Mouse (Mus musculus) megakaryocyte-erythroid progenitor cell, adult 5-6 weeks (primary cell): ENCODE results near the gene Jarid2. TPM values are rescaled to one million over a fixed set of nuclear protein-coding genes. Genes with fewer than 3 reads are reported as not detected.

Source experiments
- ATAC-seq: replicated peaks from 2 replicates; pipeline ENCODE4 v1.8.0; 2016; ENCODE audit warnings: mild to moderate bottlenecking, inconsistent platforms; ENCODE audit not compliant: severe bottlenecking, poor library complexity, low FRiP score, low TSS enrichment
- total RNA-seq, 2 experiments: library from RNA; stranded (forward) in 1 of 2; stranded (reverse) in 1 of 2; fragments of 200-1000, 215-1000 nt in 1 of 2; fragments of >200 nt in 1 of 2; fragmentation: Nextera tagmentation in 1 of 2; gene quantifications; 2 replicates each; pipeline ENCODE4 v1.2.3; 2014 to 2017

Jarid2 gene
- total RNA-seq, 2 experiments from 2014 or later: 28.1 to 37.0 TPM

DNA sequence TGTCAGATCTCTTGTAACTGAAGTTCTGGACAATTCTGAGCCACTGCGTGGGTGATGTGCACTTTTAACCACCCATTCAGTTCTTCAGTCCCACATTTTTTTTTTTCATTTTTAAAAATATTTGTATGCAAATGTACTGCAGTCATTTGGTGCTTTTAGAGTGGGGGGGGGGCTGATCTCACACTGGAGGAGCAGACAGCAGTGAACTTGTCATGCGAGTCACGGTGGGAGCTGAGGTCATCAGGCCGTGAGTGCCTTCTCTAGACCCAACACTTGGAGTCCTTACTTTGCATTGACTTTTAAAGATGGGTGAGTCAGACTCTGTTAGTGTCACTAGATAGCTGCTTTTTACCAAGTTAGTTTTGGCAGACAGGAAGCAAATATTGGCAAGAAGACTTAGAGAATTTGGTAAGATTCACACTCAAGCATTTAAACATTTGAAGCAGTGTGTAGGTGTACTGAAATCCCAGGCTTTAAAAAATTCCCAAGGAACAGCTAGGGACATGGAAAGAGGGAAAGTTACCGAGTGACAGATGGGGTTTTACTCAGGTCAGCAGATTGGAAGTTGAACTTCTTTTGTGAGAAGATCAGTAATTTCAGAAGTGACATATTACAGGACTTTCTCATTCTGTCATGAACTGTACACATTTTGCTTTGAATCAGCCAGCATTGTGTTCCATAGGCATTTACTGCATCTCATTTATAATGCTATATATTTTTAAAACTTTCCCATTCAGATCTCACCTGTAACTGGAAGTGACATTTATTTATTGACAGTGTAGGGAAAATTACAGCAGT, 41.7 kb downstream of the Jarid2 start:
- ATAC-seq: no peak

DNA sequence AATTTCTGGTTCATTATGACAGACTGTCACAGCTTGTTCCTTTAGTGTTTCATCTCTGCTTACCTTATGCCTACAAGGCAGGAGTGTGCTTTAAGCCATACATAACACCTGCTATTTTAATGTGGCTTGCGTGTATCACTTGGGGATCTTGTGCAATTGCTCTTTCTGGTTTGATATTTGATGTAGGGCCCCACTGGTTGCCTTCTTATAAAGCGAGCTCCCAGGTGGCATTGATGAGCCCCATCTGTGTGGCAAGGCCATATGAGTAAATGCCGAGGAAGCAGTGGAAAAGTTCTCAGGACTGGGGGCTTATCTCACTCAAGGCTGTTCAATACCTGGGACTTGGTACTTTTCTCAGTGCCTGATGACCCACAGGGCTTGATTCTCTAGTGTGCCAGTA, 43.5 kb downstream of the Jarid2 start:
- no peak for ATAC-seq

DNA sequence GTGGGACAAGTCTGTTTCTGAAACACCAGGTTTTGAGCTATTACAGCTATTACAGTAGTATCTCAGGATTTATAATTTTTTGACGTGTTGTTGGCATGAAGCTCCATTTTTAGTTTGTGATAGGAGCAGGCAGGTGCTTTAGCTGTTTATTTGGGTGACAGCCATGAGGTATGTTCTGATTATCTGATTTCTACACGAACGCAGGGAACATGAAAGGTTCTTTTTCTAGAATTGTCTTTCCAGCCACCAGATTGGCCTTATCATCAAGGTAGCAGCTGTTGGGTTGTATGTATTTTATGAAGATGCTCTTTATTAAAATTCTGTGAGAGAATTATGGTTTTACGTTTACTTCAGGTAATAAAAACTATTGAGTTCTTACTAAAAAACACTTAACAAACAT, 45.1 kb downstream of the Jarid2 start:
- peak; percentile 68 for ATAC-seq

DNA sequence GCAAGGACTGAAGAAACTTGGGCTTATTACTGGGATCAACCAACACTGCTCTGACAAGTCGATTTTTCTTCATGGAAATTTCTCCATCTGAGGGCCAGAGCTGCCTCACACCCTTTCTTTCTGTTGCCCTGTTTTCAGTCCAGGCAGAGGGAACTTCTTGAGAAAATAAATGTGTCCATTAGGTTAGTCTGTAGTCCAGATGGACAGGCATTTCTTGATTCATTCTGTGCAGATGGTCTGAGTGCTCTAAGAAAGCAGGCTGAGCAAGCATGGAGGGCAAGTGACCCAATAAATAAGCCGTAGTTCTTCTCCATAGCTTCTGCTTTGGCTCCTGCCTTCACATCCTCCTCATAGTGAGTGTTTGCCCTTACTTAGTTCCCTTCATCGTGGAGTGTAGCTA, 46.1 kb downstream of the Jarid2 start:
- ATAC-seq: no peak

DNA sequence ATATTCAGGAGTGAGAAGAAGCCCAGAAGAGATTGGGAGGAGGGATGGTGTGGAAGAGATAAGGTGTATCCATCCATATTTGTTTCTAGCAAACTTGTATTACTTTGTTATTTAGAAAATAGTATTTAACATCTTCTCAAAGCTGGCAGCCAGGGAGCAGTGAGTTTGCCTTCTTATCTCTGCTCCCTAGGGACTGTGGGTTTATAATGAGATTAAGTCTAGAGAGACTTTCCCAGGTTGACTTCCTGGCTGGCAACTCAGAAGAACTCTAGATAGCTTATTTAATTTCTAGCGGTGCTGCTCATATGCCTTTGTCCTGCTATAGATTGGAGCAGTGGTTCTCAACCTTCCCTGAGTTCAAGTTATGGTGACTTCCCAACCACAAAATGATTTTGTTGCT, 51.2 kb downstream of the Jarid2 start:
- ATAC-seq: no peak

DNA sequence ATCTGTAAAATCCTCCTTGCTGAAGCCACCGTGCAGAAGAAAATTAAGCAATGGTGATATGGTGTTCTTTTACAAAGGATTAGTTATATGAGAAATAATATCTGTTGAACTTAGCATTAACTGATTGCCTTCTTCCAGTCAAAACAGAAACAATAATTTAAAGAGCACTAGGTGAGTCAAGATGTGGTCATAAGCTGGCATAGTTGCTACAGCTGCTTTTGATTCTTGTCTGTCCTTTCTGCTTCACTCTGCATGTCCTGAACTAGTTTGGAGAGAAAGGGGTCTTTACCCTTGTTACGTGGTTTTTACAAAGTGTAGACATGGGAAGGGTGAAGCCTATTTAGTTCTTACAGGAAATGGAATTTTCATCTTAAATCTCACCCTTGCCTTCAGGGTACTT, 51.9 kb downstream of the Jarid2 start:
- ATAC-seq: no peak

DNA sequence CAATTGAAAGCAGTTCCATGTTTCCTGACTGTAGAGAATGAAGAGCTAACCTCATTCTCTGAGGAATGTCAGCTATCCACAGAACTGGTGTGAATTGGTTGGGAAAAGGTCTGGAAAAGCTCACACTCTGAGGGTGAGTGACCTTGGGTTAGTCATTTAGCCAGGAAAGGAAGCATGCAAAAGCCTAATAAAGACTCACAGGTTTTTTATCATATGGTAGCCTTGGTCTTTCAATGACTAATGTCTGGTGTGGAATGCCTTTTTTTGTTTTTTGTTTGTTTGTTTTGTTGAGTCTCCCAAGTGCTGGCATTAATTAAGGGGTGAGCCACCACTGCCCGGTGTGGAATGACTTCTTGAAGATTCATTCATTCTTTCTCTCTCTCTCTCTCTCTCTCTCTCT, 55.3 kb downstream of the Jarid2 start:
- ATAC-seq: no peak

DNA sequence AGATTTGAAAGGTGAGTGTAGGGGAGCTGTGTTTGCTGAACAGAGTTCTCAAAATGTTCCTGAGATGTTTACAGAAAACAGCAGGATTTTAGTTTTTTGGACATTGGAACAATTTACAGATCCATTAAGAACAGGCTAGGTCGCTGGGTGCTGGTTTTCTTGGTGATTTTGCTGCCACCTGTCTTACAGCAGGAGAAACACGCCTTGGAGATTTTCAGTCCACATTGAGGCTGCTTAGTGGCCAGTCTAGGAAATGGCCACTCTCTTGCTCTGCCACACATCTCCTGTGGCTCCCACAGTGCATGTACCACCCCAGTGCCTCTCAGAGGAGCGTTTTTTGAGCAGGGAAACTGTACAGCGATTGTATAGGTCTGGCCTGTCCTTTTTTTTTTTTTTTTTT, 57.0 kb downstream of the Jarid2 start:
- peak; percentile 68 for ATAC-seq

DNA sequence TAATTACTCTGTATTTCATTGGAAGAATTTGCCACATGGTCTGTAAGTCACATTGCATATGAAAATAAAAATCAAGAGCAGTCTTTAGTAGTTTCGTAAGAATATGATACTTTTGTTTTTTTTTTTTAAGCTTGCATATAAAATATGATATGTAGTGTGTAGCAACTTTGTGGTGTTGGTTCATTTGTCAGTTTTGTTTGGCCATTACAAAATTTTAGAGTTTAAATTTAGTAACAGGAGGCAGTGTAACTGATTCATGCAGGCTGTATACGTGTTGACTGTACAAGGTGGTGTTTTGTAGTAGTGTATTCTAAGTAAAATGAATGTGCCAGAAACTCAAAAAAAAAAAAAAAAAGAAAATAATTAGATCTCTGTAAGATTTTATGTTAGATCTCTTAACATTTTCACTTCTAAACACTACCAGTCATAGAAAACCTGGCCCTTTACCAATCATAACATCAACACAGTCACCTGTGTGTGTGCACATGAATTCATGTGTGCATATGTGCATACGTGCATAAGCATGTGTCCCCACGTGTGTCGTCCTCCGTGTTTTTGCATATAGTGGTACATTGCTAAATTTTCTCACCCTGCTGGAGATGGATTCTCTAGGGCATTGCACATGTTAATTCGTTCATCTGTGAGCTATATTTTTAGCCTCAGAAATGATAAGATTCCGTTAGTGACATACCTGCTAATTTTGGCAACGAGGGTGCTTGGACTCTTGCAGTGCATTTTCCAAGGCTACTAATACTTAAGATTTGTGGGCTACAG, 59.3 kb downstream of the Jarid2 start:
- no peak for ATAC-seq

DNA sequence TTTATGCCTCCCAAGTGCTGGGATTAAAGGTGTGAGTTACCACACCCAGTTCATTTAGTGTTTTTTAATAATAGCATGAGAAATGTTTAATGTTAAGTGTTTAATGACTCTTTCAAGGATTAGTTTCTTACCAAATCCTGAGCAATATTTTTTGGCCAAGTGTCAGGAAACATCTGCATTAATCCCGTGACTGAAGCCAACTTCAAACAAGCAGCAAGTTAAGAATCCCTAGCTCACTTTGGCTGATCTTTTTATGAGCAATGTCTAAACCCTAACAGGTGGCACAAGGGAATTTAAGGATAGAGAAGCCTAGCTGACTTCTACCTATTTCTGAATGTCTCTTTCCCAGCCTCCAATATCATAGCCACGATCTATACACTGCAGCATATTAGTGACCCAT, 60.7 kb downstream of the Jarid2 start:
- no peak for ATAC-seq

DNA sequence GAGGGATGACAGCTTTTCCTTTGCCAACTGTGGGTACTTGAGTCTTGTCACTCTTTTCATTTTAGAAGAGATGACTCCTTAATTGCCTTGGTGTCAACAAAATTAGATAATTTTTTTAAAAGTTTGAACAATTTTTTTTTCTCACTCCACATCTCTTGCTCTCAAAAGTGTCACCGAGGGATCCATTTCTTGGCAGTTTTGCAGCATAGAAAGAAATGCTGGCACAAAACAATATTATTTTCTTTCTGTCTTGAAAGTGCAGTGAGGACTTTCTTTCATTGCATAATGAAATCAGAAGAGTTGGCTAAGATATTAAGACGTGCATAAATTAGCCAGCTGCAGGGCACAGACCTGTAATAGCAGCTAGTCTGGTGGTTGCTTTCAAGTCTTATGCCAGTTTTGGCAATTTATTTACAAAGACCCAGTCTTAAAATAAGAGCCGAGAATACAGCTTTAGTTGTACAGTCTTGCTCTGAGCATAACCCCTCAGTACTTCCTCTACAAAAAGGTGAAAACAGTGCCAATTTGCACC, 63.2 kb downstream of the Jarid2 start:
- ATAC-seq: no peak

DNA sequence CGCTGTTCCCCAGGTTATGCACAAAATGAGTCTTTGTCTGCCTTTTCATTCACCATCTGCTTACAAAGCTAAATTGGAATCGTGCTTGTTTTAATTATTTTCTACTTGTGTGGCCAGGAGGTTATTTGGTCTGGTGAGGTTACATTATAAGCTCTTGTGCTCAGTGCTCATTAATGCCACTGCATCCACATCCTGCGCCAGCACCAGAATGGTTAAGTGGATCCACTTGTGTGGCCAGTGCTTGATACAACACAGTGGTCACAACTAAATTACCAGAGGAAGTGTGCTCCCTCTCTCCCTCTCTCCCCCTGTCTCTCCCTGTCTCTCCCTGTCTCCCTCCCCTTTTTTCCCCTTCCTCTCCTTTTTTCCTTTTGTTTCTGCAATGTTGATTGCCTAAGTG, 66.6 kb downstream of the Jarid2 start:
- no peak for ATAC-seq

DNA sequence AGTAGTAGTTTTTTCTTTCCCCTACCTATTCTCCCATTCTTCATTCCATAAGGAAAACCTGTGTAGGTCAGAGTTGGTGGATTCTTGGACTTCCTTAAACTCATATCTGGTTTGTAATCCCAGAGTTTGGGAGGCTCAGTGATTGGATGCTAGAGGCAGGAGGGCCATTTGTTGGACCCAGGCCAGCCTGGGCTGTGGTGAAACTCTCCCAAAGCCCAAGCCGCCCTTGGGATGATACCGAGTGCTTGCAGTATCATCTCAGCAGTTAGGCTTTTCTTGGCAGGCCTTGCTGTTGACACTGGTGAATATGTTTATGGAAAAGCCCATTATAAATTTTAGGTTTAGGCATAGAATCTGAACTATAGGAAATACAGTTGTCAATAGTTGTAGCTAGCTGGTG, 67.5 kb downstream of the Jarid2 start:
- no peak for ATAC-seq

DNA sequence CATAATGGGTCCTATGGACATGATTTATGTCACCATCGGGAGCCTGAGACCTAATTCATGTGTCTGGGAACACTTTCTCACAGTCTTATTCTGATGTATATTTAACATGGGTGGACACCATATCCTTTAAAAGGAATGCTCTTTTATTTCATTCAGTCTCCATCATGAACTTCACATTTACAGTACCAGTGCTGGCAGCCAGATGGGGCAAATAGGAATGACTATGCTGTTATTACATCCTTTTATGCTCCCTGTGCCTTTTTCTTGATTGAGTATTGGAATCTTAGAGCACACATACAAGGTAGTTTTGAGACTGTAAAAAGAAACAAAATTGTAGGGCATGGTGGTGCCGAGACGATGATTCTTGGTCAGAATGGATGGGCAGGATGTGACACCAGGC, 69.0 kb downstream of the Jarid2 start:
- no peak for ATAC-seq

DNA sequence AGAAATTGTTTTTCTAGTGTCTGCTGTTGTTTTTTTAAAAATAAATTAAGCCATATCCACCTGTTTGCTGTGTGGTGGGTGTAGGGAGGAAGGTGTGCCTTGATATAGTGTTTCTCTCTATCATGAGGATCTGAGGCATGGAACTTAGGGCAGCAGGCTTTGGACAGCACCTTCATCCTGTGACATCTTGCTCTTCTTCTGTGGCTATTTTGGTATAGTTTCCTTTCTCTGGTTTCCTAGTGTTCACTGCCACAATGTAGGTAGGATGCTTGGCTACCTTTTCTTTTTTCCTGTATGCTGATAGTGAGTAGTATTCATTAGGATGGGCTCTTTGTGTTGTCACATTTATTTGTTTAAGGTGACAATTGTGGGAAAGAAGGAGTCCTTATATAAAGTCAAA, 69.9 kb downstream of the Jarid2 start:
- ATAC-seq: no peak

DNA sequence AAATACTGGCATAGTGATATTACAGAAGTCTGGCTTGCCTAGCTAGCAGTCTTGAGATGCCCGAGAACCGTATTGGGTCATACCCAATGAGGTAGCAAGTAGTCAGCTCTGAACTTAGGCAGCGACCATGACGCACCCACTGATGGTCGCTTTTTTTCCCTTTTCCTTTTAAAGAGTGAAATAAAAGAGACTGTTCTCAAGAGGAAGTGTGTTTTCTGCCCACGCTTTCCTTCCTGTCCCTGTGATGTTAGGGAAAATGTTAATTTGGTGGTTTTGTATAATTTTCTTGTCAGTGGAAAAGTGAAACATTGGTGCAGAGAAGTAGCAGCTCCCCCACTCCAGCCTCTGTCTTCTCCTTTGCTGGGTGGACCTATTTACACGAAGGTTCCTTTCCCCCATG, 70.8 kb downstream of the Jarid2 start:
- no peak for ATAC-seq

DNA sequence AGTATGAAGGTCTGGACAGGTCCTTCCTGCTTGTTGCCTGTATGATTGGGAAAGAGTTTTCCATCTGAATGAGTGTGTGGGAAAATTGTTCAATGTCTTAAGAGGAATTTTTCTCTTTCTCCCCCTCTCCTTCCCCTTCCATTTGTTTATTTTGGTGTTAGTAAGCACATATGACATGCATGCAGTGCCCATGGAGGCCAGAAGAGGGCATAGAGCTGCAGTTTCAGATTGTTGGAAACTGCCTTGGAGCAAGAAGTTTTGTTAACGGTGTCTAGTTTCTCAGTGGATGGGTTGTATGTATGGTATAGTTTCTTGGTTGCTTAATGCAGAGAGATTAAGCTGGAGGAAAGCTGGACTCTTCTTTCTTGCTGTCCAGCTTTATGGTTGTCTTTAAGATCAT, 75.6 kb downstream of the Jarid2 start:
- ATAC-seq: peak; percentile 59; the same call in 1 of the 2 replicates

DNA sequence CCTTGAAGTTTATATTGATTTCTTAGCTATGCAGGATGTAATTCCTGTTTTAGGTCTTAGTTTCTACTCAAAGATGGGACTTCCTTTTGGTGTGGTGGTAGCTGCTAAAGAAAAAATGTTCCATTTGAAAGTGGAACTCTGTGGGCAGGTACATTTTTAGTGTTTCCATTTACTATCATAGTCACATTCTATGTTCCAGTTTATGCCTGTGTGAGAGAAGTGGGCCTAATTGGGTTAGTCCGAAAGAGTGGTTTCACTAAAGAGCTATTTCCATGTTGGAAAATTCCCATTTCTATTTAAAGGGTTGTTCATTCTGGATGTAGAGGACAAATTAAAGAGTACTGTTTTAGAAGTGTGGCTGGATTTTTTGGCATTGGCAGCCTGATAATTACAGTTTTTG, 79.0 kb downstream of the Jarid2 start:
- no peak for ATAC-seq

DNA sequence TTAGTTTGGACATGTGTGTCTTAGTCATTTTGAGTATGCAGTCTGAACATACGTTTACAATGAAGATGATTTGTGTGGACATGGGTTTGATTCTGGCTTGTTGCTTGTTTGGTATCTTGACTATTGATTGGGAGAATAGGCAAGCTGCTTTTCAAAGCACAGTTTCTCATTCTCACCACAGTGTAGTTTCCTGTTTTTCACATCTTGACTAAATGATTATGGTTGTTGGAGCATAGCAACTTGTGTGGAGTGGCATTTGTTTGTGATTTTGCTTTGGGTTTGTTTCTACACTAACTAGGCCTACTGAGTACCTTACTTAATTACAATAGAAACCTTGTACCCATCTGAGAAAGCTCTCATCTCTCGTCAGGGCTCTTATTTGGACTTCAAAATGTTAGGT, 81.7 kb downstream of the Jarid2 start:
- ATAC-seq: no peak

DNA sequence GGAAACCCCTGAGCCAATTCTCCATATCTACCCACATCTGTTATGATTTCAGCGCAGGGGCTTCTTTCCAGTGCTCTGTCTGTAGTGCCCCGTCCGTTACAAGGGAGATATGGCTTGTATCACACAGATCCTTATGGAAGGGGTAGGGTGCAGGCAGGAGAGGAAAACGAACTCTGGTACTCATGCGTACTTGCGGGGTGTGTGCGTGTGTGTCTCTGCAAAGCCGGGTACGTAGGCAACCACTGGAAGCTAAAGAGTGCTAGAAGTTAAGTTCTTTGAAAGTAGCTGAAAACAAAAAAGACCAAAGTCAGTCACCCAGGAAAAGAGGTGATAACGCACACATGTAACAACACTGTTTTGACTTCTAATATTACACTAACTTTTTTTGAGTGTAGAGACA, 82.3 kb downstream of the Jarid2 start:
- ATAC-seq: 0 out of 2 replicates have a peak, but pooled peaks have one; percentile 34

DNA sequence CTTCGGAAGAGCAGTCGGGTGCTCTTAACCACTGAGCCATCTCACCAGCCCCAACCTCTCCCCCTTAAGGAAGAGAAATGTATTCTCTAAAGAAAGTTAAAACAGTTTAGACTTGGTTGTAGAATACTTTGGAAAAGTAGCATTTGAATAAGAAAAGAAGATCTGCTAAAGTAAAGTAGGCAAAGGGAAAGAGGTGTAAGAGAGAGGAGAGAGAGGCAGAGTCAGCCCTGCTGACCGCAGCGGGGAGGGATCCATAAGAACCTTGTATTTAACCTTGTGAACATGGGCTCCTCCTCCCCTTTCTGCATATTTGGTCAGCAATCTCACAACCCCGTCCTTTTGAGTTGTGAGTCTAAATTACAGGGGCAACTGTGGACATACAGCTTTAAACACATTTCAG, 83.1 kb downstream of the Jarid2 start:
- no peak for ATAC-seq
